Mouse (Mus musculus): ENCODE measurements around the gene Dhh. TPM values are rescaled to one million over a fixed set of nuclear protein-coding genes. Genes with fewer than 3 reads are reported as not detected.
A peak's percentile ranks its signal among the peaks of the same experiment; 100 is the strongest.
"Not testable (repeated sequence)": the region's sequence is repeated elsewhere in the genome, so short reads cannot be mapped to it uniquely, and the experiment has no call there.

Gene Dhh
- total RNA-seq (2021), result 1 to 10 TPM; 3.6 to 4.0 TPM
- long read RNA-seq, experiment 1, full-length matches to known transcripts, result 21 of 23 reads
- long read RNA-seq, experiment 1, partial matches to known transcripts, result 2 of 23 reads
- long read RNA-seq, experiment 1, other reads (novel, unspliced or antisense), result 0 of 23 reads
- long read RNA-seq, experiment 2, full-length matches to known transcripts, result 17 of 18 reads
- long read RNA-seq, experiment 2, partial matches to known transcripts, result 0 of 18 reads
- long read RNA-seq, experiment 2, other reads (novel, unspliced or antisense), result 1 of 18 reads

GRCm38 (mm10) chr15:98897928-98898800 is at the start of gene Dhh:
Gene Dhh (minus strand): TSS chr15:98898540.
- no peak for DNase-seq

- DNase-seq, result no peak
These were observed 49.5 kb upstream of the Dhh start for GRCm38 (mm10) chr15:98947884-98948283.

GRCm38 (mm10) chr15:98943133-98943532 is 44.8 kb upstream of the Dhh start:
- no peak for DNase-seq

- DNase-seq, result no peak
These were observed 43.7 kb upstream of the Dhh start for GRCm38 (mm10) chr15:98942081-98942480.

GRCm38 (mm10) chr15:98941539-98941938 is 43.2 kb upstream of the Dhh start:
- no peak for DNase-seq

- DNase-seq, result no peak
These were observed 42.5 kb upstream of the Dhh start for GRCm38 (mm10) chr15:98940816-98941215.

GRCm38 (mm10) chr15:98934217-98934839 is 36.0 kb upstream of the Dhh start, which contains the start of gene Tuba1b:
Gene Tuba1b (minus strand): TSS chr15:98934565.
- DNase-seq, result peak; percentile 90

- peak; percentile 96 for DNase-seq
These were observed 35.5 kb upstream of the Dhh start for GRCm38 (mm10) chr15:98933833-98934216.

GRCm38 (mm10) chr15:98933004-98933671 is 34.8 kb upstream of the Dhh start:
- not testable (repeated sequence) for DNase-seq

GRCm38 (mm10) chr15:98930998-98931397 is 32.7 kb upstream of the Dhh start:
- no peak for DNase-seq

GRCm38 (mm10) chr15:98930017-98930734 is 31.8 kb upstream of the Dhh start:
- no peak for DNase-seq

GRCm38 (mm10) chr15:98928598-98929240 is 30.4 kb upstream of the Dhh start:
- peak; percentile 53 for DNase-seq

GRCm38 (mm10) chr15:98927566-98927965 is 29.2 kb upstream of the Dhh start:
- DNase-seq, result no peak

- no peak for DNase-seq
These were observed 26.3 kb upstream of the Dhh start for GRCm38 (mm10) chr15:98924682-98925081.

GRCm38 (mm10) chr15:98923031-98923537 is 24.7 kb upstream of the Dhh start:
- DNase-seq, result no peak

GRCm38 (mm10) chr15:98922581-98922980 is 24.2 kb upstream of the Dhh start:
- DNase-seq, result no peak

GRCm38 (mm10) chr15:98921510-98921909 is 23.2 kb upstream of the Dhh start:
- no peak for DNase-seq

- not testable (repeated sequence) for DNase-seq
These were observed 20.2 kb upstream of the Dhh start for GRCm38 (mm10) chr15:98918499-98918895.

GRCm38 (mm10) chr15:98917538-98918498 is 19.5 kb upstream of the Dhh start, which contains the start of gene Lmbr1l:
Gene Lmbr1l (minus strand): TSS chr15:98918231.
- DNase-seq, result peak; percentile 98

GRCm38 (mm10) chr15:98917091-98917490 is 18.8 kb upstream of the Dhh start:
- DNase-seq, result no peak

Measured in gastrocnemius, postnatal 10 days (tissue).